Mouse (Mus musculus) ES-Bruce4 (cell line): ENCODE results near the gene Kif13a.

ENCODE experiments used
- CTCF ChIP-seq: IDR thresholded peaks from one replicate; pipeline ENCODE4 v1.8.1; 2011; ENCODE audit warnings: low read depth, low read length
- EP300 ChIP-seq: IDR thresholded peaks from 2 replicates; pipeline ENCODE4 v1.6.1; 2011; ENCODE audit warnings: low read depth, low read length; ENCODE audit not compliant: insufficient read depth
- POLR2A ChIP-seq: IDR thresholded peaks from one replicate; pipeline ENCODE4 v1.8.1; 2011; ENCODE audit warnings: low read length; ENCODE audit not compliant: insufficient read depth

- TF ChIP-seq CTCF (no peak), POLR2A (no peak), EP300 (no peak)
These were observed 46.3 kb downstream of the Kif13a start for GRCm38 (mm10) chr13:46883381-46883780.
